Mouse (Mus musculus) central nervous system, embryonic 11.5 days (tissue): ENCODE results near the gene Tmem135. TPM values are rescaled to one million over a fixed set of nuclear protein-coding genes. Genes with fewer than 3 reads are reported as not detected.

Source experiments
- polyA plus RNA-seq: library from polyadenylated mRNA; depleted of rRNA; stranded (reverse); fragments of >200 nt; gene quantifications from 2 replicates; pipeline ENCODE4 v1.2.3, GENCODE M21; 2012; rRNA removed

Tmem135 gene
- polyA plus RNA-seq, result 6.8 and 11.2 TPM in 2 replicates

DNA sequence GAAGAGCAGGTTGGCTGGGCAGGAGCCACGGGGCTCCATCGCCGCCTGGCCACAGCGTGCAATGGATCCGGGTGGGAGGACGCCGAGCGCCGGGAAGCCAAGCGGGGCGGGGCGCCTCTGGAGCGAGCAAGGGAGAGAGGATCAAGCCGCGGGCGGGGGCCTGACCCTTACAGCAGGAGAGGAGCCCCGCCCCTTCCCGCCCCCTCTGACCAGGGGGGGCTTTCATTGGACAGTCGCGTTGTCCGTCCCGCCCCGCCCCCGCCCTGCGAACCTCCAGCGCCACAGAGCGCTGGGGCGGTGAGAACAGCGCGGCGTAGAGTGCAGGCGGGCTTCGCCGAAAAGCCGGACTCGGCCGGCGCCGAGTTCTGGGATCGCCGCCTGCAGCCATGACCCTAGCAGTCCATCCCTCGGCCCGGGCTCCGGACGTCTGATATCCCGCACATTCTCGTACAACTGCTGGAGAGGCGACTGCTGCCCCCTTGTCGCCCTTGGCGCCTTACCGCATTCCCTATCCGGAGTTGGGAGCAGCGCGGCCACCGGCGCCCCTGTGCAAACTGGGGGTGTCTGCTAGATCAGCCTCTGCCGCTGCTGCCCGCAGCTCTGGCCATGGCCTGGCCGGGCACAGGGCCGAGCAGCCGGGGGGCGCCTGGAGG is at the start of gene Tmem135, which contains the start of gene Fzd4:
Tmem135 (minus strand) TSS at position 142 of the 653 bp plus-strand sequence.
Fzd4 (plus strand) TSS at position 275 of the 653 bp plus-strand sequence.

Other genes with a start within 250 kb of the Tmem135 start
- gene Fzd4, start 133 bp upstream of the Tmem135 start, polyA plus RNA-seq, result 3.4 and 9.1 TPM in 2 replicates
- gene Prss23, start 123.0 kb upstream of the Tmem135 start, polyA plus RNA-seq, result 20.3 and 37.1 TPM in 2 replicates
- gene Me3, start 228.2 kb upstream of the Tmem135 start, polyA plus RNA-seq, result 0.64 and 0.73 TPM in 2 replicates